Mouse (Mus musculus) liver, embryonic 14.5 days (tissue): ENCODE results near the gene Nek10.

Experiments used
- CTCF ChIP-seq: IDR thresholded peaks from 2 replicates; pipeline ENCODE4 v1.5.1; 2016; ENCODE audit warnings: antibody characterized with exemption, low read depth, control low read depth
- EP300 ChIP-seq: IDR thresholded peaks from 2 replicates; pipeline ENCODE4 v1.6.1; 2016; ENCODE audit warnings: antibody characterized with exemption, low read depth

DNA sequence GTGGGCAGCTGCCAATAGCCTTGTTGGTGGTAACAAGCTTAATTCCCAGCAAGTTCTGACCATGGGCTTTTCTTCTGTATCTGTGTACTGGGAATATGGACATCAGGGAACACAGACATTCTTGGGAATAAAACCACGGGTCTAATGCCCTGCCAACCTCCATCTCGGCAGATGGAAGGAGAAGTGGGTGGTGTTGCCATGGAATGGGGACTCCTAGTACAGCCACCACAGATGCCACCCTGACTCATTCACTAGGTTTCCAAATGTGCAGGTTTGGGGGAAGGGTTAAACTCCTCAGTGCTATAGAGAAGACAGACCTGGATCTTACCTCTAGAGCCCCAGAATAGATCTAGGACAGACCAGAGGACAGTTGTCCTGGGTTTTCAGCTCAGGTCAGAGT, 31.1 kb downstream of the Nek10 start:
- TF ChIP-seq EP300 (no peak), CTCF (no peak)
